Mouse (Mus musculus): ENCODE data around the gene Ankrd37. TPM values are rescaled to one million over a fixed set of nuclear protein-coding genes. Genes with fewer than 3 reads are reported as not detected.

Gene Ankrd37
- polyA plus RNA-seq, 1 experiment from 2014 or later = 31.2 TPM

- Histone ChIP-seq H3K27ac (no peak overlapping the region), H3K36me3 (no peaks in the 10 kb centered on the region), H3K9me3 (no peaks in the 10 kb centered on the region), H3K4me3 (no peak overlapping the region), H3K4me2 (no peak overlapping the region), H3K4me1 (no peaks in the 10 kb centered on the region), H3K27me3 (no peaks in the 10 kb centered on the region), H3K9ac (no peak overlapping the region)
- WGBS = 51% methylated on average over 2 of the region's 2 CpGs
- ATAC-seq (ENCODE audit: insufficient number of reproducible peaks, low FRiP score, low TSS enrichment, low read depth) = no peak
Observed at GRCm38 (mm10) chr8:45950622-45951021, 54.9 kb downstream of the Ankrd37 start.

Other genes with a start within 250 kb of the Ankrd37 start
- 83.4 and 124 TPM in 2 replicates for gene Pdlim3, start 120.2 kb downstream of the Ankrd37 start, polyA plus RNA-seq (2015; fragmentation: Nextera tagmentation; extraction: Ambion mirVana)
- gene Ccdc110, start 71.1 kb downstream of the Ankrd37 start, polyA plus RNA-seq (2015; fragmentation: Nextera tagmentation; extraction: Ambion mirVana) = 0.05 TPM in 1 of 2 replicates, not detected in the other
- 3.2 and 3.6 TPM in 2 replicates for gene 1700029J07Rik, start 30.5 kb downstream of the Ankrd37 start, polyA plus RNA-seq (2015; fragmentation: Nextera tagmentation; extraction: Ambion mirVana)
- 86.4 and 96.8 TPM in 2 replicates for gene Ufsp2, start 30.2 kb downstream of the Ankrd37 start, polyA plus RNA-seq (2015; fragmentation: Nextera tagmentation; extraction: Ambion mirVana)
- gene Lrp2bp, start 6.4 kb downstream of the Ankrd37 start, polyA plus RNA-seq (2015; fragmentation: Nextera tagmentation; extraction: Ambion mirVana) = 0.33 and 0.57 TPM in 2 replicates
- 26.4 and 27.4 TPM in 2 replicates for gene Cfap97, start 146.1 kb upstream of the Ankrd37 start, polyA plus RNA-seq (2015; fragmentation: Nextera tagmentation; extraction: Ambion mirVana)
- gene Snx25, start 146.5 kb upstream of the Ankrd37 start, polyA plus RNA-seq (2015; fragmentation: Nextera tagmentation; extraction: Ambion mirVana) = 5.4 and 6.1 TPM in 2 replicates
- gene Slc25a4, start 205.6 kb upstream of the Ankrd37 start, polyA plus RNA-seq (2015; fragmentation: Nextera tagmentation; extraction: Ambion mirVana) = 460 and 537 TPM in 2 replicates